Mouse (Mus musculus) CH12.LX (cell line): ENCODE results near the gene Fer.

Experiments used
- CTCF ChIP-seq, 2 experiments: IDR thresholded peaks in 1 of 2; conservative IDR thresholded peaks in 1 of 2; 2 replicates each; pipeline ENCODE4 v1.5.1; 2011 to 2012; ENCODE audit warnings: low read depth in 2 of 2, low read length in 2 of 2, improper control_type of control experiment in 1 of 2, inconsistent platforms in 1 of 2, mild to moderate bottlenecking in 1 of 2, moderate library complexity in 1 of 2
- E2F4 ChIP-seq: IDR thresholded peaks from 2 replicates; pipeline ENCODE4 v1.6.1; 2011; ENCODE audit warnings: low read depth, low read length, improper control_type of control experiment; ENCODE audit not compliant: insufficient replicate concordance
- NELFE ChIP-seq: IDR thresholded peaks from 2 replicates; pipeline ENCODE4 v1.6.1; 2011; ENCODE audit warnings: low read depth, low read length, improper control_type of control experiment
- POLR2A ChIP-seq: IDR thresholded peaks from 2 replicates; pipeline ENCODE4 v1.6.1; 2011; ENCODE audit warnings: low read depth, mild to moderate bottlenecking, improper control_type of control experiment, low read length
- TCF12 ChIP-seq: IDR thresholded peaks from 2 replicates; pipeline ENCODE4 v1.6.1; 2014; ENCODE audit warnings: low read depth, mild to moderate bottlenecking, inconsistent platforms, low read length, improper control_type of control experiment
- USF1 ChIP-seq: IDR thresholded peaks from 2 replicates; pipeline ENCODE4 v1.6.1; 2014; ENCODE audit warnings: low read depth, mild to moderate bottlenecking, inconsistent platforms, low read length, improper control_type of control experiment

DNA sequence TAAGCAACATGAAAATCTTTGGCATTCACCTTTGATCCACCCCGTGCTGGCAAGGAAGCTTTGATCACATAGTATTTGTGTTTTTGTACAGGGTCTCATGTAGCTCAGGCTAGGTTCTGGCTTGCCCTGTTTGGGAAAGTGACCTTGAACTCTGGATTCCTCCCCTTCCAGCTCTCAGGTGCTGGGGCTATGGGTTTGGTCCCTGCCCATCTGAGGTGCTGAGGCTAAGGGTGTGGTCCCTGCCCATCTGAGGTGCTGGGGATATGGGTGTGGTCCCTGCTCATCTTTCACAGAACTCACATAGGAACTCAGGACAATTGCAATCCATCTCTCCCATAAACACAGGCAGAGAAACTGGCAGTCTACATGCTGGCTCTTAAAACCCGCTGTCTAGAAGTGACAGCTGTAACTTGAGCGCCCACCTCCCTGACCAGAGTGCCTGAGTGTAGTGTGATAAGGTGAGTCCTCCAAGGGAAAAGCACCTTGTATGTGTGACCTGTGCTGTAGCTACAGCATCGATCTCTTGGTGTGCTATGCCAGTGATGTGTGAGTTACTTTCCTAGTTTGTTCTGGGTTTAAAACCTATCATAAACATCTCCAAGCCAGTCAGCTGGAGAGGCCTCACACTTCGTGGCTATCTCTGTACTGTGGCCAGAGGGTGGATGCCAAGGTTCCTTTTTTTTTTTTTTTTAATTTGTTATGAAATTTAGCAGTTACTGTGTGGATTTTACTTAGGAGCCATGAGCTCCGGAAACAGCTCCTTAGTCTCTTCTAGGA is 236.7 kb downstream of the Fer start:
- TF ChIP-seq POLR2A = no peak
- no peak for TF ChIP-seq CTCF (conservative IDR thresholded peaks at IDR 0.05 in 1 of 2, IDR thresholded peaks at IDR 0.05 in 1 of 2; ENCODE audit: low read depth in 2 of 2, low read length in 2 of 2)
- no peak for TF ChIP-seq USF1
- TF ChIP-seq TCF12 = no peak
- no peak for TF ChIP-seq NELFE
- TF ChIP-seq E2F4 = no peak
